Mouse (Mus musculus): ENCODE measurements at regions not wholly inside any gene's neighbourhood (a gene's known extent, or its start where the extent isn't known, plus 50 kb on each side); places are given as distances from the start of the nearest gene placed in this dataset.

DNA sequence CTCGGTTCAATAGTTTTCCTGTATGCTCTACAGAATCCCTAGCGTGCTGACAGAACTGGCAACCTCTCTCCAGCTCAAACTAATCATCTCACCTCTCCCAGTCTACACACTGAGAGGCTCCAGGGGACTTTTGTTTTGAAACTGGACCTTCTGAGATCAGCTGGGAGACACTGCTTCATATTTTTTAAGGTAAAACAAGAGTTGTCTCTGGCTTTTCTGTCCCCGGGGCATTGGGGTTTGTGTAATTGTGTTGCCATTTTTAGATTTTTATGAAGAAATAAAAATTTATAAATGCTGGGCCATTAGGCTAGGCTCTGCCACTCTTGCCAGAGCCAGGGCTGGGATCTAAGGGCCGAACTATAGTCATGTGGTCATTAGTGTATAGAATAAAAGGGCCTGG, 179.8 kb upstream of the Cdh5 start:
- H3K4me3 ChIP-seq (ENCODE audit: insufficient read depth in 1 of 2, low read depth in 1 of 2, low read length in 2 of 2, poor library complexity in 1 of 2, severe bottlenecking in 1 of 2), result no peak overlapping the region
- in situ Hi-C loops (cut with MboI; ENCODE audit: low sequenced_read_pairs in 2 of 2, unreplicated experiment in 2 of 2), result no loop called here
- no peaks in the 10 kb centered on the region for H3K36me3 ChIP-seq (ENCODE audit: control insufficient read depth, insufficient read depth, low read length, poor library complexity, severe bottlenecking)
- no peak for TF ChIP-seq HCFC1 (IDR thresholded peaks at IDR 0.05; ENCODE audit: borderline replicate concordance, insufficient read depth, low read length)
- no peak for DNase-seq (ENCODE audit: low read depth, low spot score)
- no peaks in the 10 kb centered on the region for H3K9me3 ChIP-seq (ENCODE audit: control insufficient read depth, insufficient read depth, low read depth, low read length)
- H3K4me1 ChIP-seq (ENCODE audit: control insufficient read depth in 2 of 2, insufficient read depth in 2 of 2, low read length in 2 of 2, poor library complexity in 1 of 2), result no peaks in the 10 kb centered on the region
- H3K27ac ChIP-seq (ENCODE audit: insufficient read depth, low read depth, low read length, poor library complexity, severe bottlenecking), result no peak overlapping the region
- no peak overlapping the region for H3K9ac ChIP-seq (ENCODE audit: insufficient read depth, low read depth, low read length, poor library complexity, severe bottlenecking)

DNA sequence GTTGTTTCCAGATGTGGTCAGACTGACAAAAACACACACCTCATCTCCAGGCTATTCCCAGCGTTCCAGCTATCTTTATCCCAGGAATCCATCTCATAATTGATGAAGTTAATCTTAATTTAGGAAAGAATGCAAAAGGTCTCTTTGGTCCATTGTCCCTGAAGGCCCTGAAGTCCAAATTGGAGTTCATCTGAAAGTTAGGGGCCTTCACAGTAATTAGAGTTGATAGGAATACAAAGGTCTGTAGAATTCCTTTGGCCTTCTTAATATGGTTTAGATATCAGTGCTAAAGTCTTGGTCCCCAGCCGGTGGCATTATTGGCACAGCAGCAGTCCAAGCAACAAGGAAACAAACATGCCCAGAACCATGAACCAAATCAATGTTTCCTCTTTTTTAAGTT, 178.7 kb upstream of the Cdh5 start:
- Histone ChIP-seq H3K9me3 (ENCODE audit: control insufficient read depth, insufficient read depth, low read depth, low read length) (no peaks in the 10 kb centered on the region), H3K9ac (ENCODE audit: insufficient read depth, low read depth, low read length, poor library complexity, severe bottlenecking) (no peak overlapping the region), H3K4me1 (ENCODE audit: control insufficient read depth in 2 of 2, insufficient read depth in 2 of 2, low read length in 2 of 2, poor library complexity in 1 of 2) (no peaks in the 10 kb centered on the region), H3K27ac (ENCODE audit: insufficient read depth, low read depth, low read length, poor library complexity, severe bottlenecking) (no peak overlapping the region), H3K4me3 (ENCODE audit: insufficient read depth in 1 of 2, low read depth in 1 of 2, low read length in 2 of 2, poor library complexity in 1 of 2, severe bottlenecking in 1 of 2) (no peak overlapping the region), H3K36me3 (ENCODE audit: control insufficient read depth, insufficient read depth, low read length, poor library complexity, severe bottlenecking) (no peaks in the 10 kb centered on the region)
- in situ Hi-C loops (cut with MboI; ENCODE audit: low sequenced_read_pairs in 2 of 2, unreplicated experiment in 2 of 2), result no loop called here
- TF ChIP-seq ZC3H11A (IDR thresholded peaks at IDR 0.05; ENCODE audit: borderline replicate concordance, low read depth, low read length) (no peak), ZNF384 (IDR thresholded peaks at IDR 0.05; ENCODE audit: low read depth, low read length) (no peak), CHD2 (IDR thresholded peaks at IDR 0.05; ENCODE audit: low read depth, low read length) (no peak), HCFC1 (IDR thresholded peaks at IDR 0.05; ENCODE audit: borderline replicate concordance, insufficient read depth, low read length) (no peak), MAFK (IDR thresholded peaks at IDR 0.05; ENCODE audit: insufficient read depth, low read depth, low read length) (no peak)
- DNase-seq (ENCODE audit: low read depth, low spot score), result no peak

DNA sequence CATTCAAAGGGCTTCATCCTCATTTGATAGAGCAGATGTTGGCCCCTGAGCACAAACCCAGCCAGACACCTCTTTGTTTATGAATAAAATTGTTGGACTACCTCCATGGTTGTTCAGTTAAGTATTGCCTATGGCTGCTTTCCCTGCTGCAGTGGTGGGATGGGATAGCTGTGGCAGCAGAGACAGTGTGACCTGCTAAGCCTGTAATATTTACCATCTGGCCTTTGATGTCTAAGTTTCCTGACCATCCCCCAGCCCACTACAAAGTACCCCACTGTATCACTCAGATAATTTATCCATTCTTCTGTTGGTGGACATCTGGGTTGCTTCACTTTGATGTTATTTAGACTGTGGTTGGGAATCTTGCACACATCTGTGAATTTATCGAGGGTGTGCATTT, 168.7 kb upstream of the Cdh5 start:
- Histone ChIP-seq H3K4me3 (ENCODE audit: insufficient read depth in 1 of 2, low read depth in 1 of 2, low read length in 2 of 2, poor library complexity in 1 of 2, severe bottlenecking in 1 of 2) (no peak overlapping the region), H3K9ac (ENCODE audit: insufficient read depth, low read depth, low read length, poor library complexity, severe bottlenecking) (no peak overlapping the region), H3K9me3 (ENCODE audit: control insufficient read depth, insufficient read depth, low read depth, low read length) (no peaks in the 10 kb centered on the region), H3K36me3 (ENCODE audit: control insufficient read depth, insufficient read depth, low read length, poor library complexity, severe bottlenecking) (no peaks in the 10 kb centered on the region), H3K4me1 (ENCODE audit: control insufficient read depth in 2 of 2, insufficient read depth in 2 of 2, low read length in 2 of 2, poor library complexity in 1 of 2) (no peaks in the 10 kb centered on the region), H3K27ac (ENCODE audit: insufficient read depth, low read depth, low read length, poor library complexity, severe bottlenecking) (no peak overlapping the region)
- no peak for DNase-seq (ENCODE audit: low read depth, low spot score)
- TF ChIP-seq HCFC1 (IDR thresholded peaks at IDR 0.05; ENCODE audit: borderline replicate concordance, insufficient read depth, low read length), result no peak
- TF ChIP-seq MAFK (IDR thresholded peaks at IDR 0.05; ENCODE audit: insufficient read depth, low read depth, low read length), result no peak
- TF ChIP-seq ZNF384 (IDR thresholded peaks at IDR 0.05; ENCODE audit: low read depth, low read length), result no peak
- TF ChIP-seq ZC3H11A (IDR thresholded peaks at IDR 0.05; ENCODE audit: borderline replicate concordance, low read depth, low read length), result no peak
- TF ChIP-seq CHD2 (IDR thresholded peaks at IDR 0.05; ENCODE audit: low read depth, low read length), result no peak
- in situ Hi-C loops (cut with MboI; ENCODE audit: low sequenced_read_pairs in 2 of 2, unreplicated experiment in 2 of 2), result no loop called here

DNA sequence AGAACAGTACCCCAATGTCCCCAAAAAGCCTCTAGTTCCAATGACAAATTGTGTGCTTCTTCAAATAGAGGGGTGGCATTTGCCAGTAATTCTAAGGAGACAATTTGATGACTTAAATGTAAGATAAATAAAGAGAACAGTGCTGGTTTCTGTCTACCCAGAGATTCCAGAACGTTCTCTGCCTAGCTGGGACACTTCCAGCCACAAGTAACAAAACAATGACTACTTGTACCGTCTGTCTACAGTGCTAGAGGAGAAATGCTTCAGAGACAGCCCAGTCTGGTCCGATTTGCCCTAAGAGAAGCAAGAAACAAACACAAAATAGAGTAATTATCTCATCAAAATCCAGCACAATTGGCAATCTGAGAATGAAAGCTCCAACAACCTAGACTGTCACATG, 164.9 kb upstream of the Cdh5 start:
- Histone ChIP-seq H3K4me1 (ENCODE audit: control insufficient read depth in 2 of 2, insufficient read depth in 2 of 2, low read length in 2 of 2, poor library complexity in 1 of 2) (no peaks in the 10 kb centered on the region), H3K27ac (ENCODE audit: insufficient read depth, low read depth, low read length, poor library complexity, severe bottlenecking) (no peak overlapping the region), H3K4me3 (ENCODE audit: insufficient read depth in 1 of 2, low read depth in 1 of 2, low read length in 2 of 2, poor library complexity in 1 of 2, severe bottlenecking in 1 of 2) (no peak overlapping the region), H3K36me3 (ENCODE audit: control insufficient read depth, insufficient read depth, low read length, poor library complexity, severe bottlenecking) (no peaks in the 10 kb centered on the region), H3K9me3 (ENCODE audit: control insufficient read depth, insufficient read depth, low read depth, low read length) (no peaks in the 10 kb centered on the region; the same call in 1 of the 2 replicates), H3K9ac (ENCODE audit: insufficient read depth, low read depth, low read length, poor library complexity, severe bottlenecking) (no peak overlapping the region)
- no peak for DNase-seq (ENCODE audit: low read depth, low spot score)
- in situ Hi-C loops (cut with MboI; ENCODE audit: low sequenced_read_pairs in 2 of 2, unreplicated experiment in 2 of 2), result no loop called here
- no peak for TF ChIP-seq CHD2 (IDR thresholded peaks at IDR 0.05; ENCODE audit: low read depth, low read length)
- no peak for TF ChIP-seq MAFK (IDR thresholded peaks at IDR 0.05; ENCODE audit: insufficient read depth, low read depth, low read length)
- no peak for TF ChIP-seq ZC3H11A (IDR thresholded peaks at IDR 0.05; ENCODE audit: borderline replicate concordance, low read depth, low read length)
- no peak for TF ChIP-seq HCFC1 (IDR thresholded peaks at IDR 0.05; ENCODE audit: borderline replicate concordance, insufficient read depth, low read length)
- TF ChIP-seq ZNF384 (IDR thresholded peaks at IDR 0.05; ENCODE audit: low read depth, low read length), result no peak
